10 mouse cellular contexts compared by ENCODE assay signal in the genomic region with DNA sequence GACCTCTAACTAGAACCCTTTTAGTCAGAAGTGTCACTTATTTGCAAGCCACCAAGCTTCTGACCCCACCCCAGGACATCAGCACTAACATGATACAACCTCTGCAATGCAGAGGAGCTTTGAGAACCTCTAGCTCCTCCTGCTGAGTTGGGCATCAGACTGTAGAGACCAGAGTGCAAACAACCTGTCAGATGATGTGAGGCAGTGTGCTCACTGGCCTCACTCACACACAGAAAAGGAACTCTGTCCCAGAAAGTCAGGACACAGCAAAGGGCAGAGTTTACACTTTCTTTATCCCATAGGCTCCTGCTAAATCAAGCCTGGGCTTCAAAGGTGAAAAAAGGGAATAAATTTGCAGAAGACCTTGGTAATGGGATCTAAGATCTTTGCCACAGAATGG.
"Had no signal": no experiment of that assay in that cellular context is flagged by ENCODE, and none has a peak within 500 bp of the region (broad histone marks: within the 10 kb centered on the region; RNA-seq: fewer than 3 reads in every experiment).

No protein-coding gene starts in this region.

- H3K4me1 ChIP-seq: midbrain, embryonic 15.5 days had no signal

- DNase-seq: thymus, adult 18-20 months; thymus, postnatal 14 days had no signal

- H3K36me3 ChIP-seq: midbrain, embryonic 15.5 days; neural tube, embryonic 12.5 days had no signal

- H3K27me3 ChIP-seq: limb, embryonic 12.5 days; midbrain, embryonic 15.5 days; neural tube, embryonic 12.5 days had no signal

- H3K27ac ChIP-seq: hindbrain, postnatal 0 days; limb, embryonic 12.5 days; liver, embryonic 14.5 days; macrophage; midbrain, embryonic 15.5 days; neural tube, embryonic 12.5 days had no signal

- H3K4me2 ChIP-seq: limb, embryonic 12.5 days; midbrain, embryonic 11.5 days; midbrain, embryonic 15.5 days; neural tube, embryonic 12.5 days had no signal

- H3K9me3 ChIP-seq: limb, embryonic 12.5 days; midbrain, embryonic 15.5 days; neural tube, embryonic 12.5 days had no signal

- ATAC-seq: hindbrain, postnatal 0 days; midbrain, embryonic 15.5 days had no signal

- H3K9ac ChIP-seq: limb, embryonic 12.5 days; liver, embryonic 14.5 days; midbrain, embryonic 15.5 days; neural tube, embryonic 12.5 days had no signal

- H3K4me3 ChIP-seq: limb, embryonic 12.5 days; megakaryocyte, embryonic 14.5 days; midbrain, embryonic 15.5 days; neural tube, embryonic 12.5 days had no signal
